Mouse (Mus musculus): ENCODE measurements around the gene 9130019O22Rik. TPM values are rescaled to one million over a fixed set of nuclear protein-coding genes. Genes with fewer than 3 reads are reported as not detected.
"Not testable (repeated sequence)": the region's sequence is repeated elsewhere in the genome, so short reads cannot be mapped to it uniquely, and the experiment has no call there.

9130019O22Rik gene
- polyA plus RNA-seq, 1 experiment = 6.4 TPM

DNA sequence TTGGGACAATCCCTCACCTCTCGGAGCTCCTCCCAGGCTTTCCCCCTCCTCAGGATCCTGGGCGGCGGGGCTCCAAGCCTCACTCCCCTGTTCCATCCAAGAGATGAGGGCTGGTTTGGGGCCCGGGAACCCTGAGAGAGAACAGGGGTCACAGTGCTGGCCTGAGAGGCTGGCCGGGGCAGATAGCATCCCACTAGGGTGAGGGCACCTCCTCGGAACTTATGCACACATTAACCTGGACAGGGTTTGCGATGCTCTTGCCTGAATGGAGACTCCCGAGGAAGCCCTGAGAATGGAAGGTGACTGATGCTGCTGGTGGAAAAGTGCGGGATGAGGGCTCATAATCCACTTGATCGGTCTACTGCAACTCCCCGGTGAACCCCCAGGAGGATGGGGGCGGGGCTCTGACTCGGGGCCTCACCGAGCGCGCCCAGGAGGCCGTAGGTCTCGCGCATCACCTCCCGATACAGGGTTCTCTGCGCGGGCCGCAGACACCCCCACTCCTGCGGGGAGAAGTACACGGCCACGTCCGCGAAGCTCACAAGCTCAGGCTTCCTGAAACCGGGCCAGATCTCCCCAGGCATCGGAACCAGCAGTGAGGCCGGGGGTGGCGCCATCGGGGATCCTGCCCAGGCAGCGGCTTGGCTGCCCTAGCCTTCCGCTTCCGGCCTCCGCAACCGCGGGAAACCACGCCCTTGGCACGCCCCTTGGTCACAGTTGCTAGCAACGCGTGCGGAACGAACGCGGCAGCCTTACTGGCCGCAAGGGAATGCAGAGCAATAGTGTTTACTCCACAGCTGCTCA lies 34.6 kb upstream of the 9130019O22Rik start, which contains the start of gene Zfp688:
Gene Zfp688, minus strand, starts transcription at position 681 of the 804 bp plus-strand sequence.
- Histone ChIP-seq H3K4me1 (replicated peaks; ENCODE audit: control insufficient read depth, insufficient read depth, low read length) (peaks cover 9% of the 10 kb centered on the region), H3K27ac (ENCODE audit: control insufficient read depth, insufficient read depth, low read length) (no peak within 1 kb of the TSS), H3K36me3 (ENCODE audit: control insufficient read depth, insufficient read depth, low read length) (no peaks in the 10 kb centered on the region), H3K4me3 (ENCODE audit: control insufficient read depth, insufficient read depth, low read length) (peak within 1 kb of the TSS; percentile 73), H3K27me3 (ENCODE audit: control insufficient read depth, insufficient read depth, low read length) (no peaks in the 10 kb centered on the region)
- DNase-seq = peak; percentile 98
- TF ChIP-seq POLR2A (IDR thresholded peaks at IDR 0.05; ENCODE audit: control insufficient read depth, extremely low read depth, insufficient read depth, low read length, poor library complexity) = peak; percentile 84
- TF ChIP-seq CTCF (IDR thresholded peaks at IDR 0.05; ENCODE audit: borderline replicate concordance, control insufficient read depth, extremely low read depth, insufficient read depth, low read length, poor library complexity) = 0 out of 2 replicates have a peak, but pooled peaks have one; percentile 49
- 3% methylated on average over 48 of the region's 48 CpGs for WGBS

DNA sequence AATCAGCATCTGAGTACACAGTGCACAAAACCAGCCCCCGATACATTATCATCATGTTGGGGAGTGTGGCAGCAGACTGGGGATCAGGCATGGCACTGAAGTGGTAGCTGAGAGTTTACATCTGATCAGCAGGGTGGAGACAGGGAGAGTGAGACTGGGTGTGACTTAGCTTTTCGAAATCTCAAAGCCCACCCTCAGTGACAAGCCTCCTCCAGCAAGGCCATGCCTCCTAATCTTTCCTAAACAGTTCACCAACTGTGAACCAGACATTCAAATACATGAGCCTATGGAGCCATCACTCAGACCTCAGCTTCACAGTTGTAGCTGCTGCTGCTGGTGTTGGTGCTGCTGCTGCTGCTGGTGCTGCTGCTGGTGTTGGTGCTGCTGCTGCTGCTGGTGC lies 24.5 kb upstream of the 9130019O22Rik start:
- H3K4me1 ChIP-seq (replicated peaks; ENCODE audit: control insufficient read depth, insufficient read depth, low read length) = peaks cover 2% of the 10 kb centered on the region; the same call in 1 of the 2 replicates
- 85% methylated on average over 2 of the region's 2 CpGs for WGBS
- no peaks in the 10 kb centered on the region for H3K27me3 ChIP-seq (ENCODE audit: control insufficient read depth, insufficient read depth, low read length)
- DNase-seq = no peak
- no peak overlapping the region for H3K4me3 ChIP-seq (ENCODE audit: control insufficient read depth, insufficient read depth, low read length)
- TF ChIP-seq CTCF (IDR thresholded peaks at IDR 0.05; ENCODE audit: borderline replicate concordance, control insufficient read depth, extremely low read depth, insufficient read depth, low read length, poor library complexity) = no peak
- TF ChIP-seq POLR2A (IDR thresholded peaks at IDR 0.05; ENCODE audit: control insufficient read depth, extremely low read depth, insufficient read depth, low read length, poor library complexity) = no peak
- H3K36me3 ChIP-seq (ENCODE audit: control insufficient read depth, insufficient read depth, low read length) = no peaks in the 10 kb centered on the region
- H3K27ac ChIP-seq (ENCODE audit: control insufficient read depth, insufficient read depth, low read length) = no peak overlapping the region

DNA sequence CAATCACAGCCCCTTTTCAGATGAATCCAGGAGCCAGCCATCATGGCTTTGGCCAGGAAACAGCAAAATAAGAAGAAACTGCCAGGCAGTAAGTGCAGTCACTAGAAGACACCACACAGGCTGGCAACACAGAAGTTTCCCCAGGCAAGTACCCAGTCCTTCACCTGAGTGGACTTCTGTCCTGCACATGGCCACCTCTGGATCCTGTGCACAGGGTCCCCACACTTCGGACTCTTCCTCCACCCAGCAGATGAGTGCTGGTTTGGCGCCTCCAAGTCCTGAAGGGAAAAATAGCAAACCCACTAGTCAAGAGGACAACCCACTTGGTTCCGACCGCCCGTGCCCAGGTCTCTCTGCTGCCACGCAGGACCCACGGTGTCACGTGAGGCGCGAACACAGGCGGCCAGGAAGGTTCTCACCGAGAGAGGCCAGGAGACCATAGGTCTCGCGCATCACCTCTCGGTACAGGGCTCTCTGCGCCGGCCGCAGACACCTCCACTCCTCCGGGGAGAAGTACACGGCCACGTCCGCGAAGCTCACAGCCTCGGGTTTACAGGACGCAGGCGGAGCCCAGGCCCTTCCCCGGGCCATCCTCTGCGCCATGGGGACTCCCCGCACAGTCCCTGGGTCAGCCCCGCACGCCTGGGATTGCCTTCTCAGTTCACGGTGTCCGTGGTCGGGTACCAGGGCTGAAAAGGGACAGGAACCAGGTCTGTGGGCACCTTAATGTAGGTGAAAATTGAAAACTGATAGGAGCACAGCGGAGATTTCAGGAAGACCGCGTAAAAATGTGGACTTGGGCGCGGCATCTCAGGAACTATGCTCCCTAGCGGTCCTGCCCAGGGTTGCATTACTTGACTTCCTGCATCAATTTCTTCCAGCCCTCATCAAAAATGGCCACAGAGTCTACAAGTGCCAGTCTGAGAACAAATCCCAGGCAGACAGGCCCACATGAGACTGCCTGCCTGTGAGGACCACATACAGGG lies 19.3 kb upstream of the 9130019O22Rik start, which contains the start of gene Zfp764:
Gene Zfp764, minus strand, starts transcription at position 821 of the 986 bp plus-strand sequence.
- H3K4me1 ChIP-seq (replicated peaks; ENCODE audit: control insufficient read depth, insufficient read depth, low read length); H3K36me3 ChIP-seq (ENCODE audit: control insufficient read depth, insufficient read depth, low read length); H3K27me3 ChIP-seq (ENCODE audit: control insufficient read depth, insufficient read depth, low read length): not testable (repeated sequence)
- peak within 1 kb of the TSS; percentile 85 for H3K4me3 ChIP-seq (ENCODE audit: control insufficient read depth, insufficient read depth, low read length)
- TF ChIP-seq CTCF (IDR thresholded peaks at IDR 0.05; ENCODE audit: borderline replicate concordance, control insufficient read depth, extremely low read depth, insufficient read depth, low read length, poor library complexity) (peak; percentile 33; the same call in 1 of the 2 replicates), POLR2A (IDR thresholded peaks at IDR 0.05; ENCODE audit: control insufficient read depth, extremely low read depth, insufficient read depth, low read length, poor library complexity) (peak; percentile 49; the same call in 1 of the 2 replicates)
- under 1% methylated on average over 40 of the region's 40 CpGs for WGBS
- peak within 1 kb of the TSS; percentile 4; the same call in 1 of the 2 replicates for H3K27ac ChIP-seq (ENCODE audit: control insufficient read depth, insufficient read depth, low read length)
- DNase-seq = peak; percentile 87

DNA sequence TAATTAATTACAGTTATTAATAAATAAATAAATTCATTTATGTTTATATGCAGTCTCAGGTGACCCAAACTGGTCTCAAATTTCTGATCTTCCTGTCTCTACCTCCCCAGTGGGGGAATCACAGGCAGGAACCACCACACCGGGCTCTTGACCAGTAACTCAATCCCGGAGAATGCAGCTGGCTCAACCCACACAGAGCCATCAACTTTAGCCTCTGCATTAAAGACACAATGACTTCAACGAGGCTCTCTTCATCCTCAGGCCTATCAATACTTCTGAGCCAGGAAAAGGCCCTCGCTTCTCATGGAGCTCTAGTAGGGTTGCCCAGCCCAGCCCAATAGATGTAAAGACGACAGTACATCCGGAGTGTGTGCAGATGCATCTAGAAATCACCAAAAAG lies 17.1 kb upstream of the 9130019O22Rik start:
- not testable (repeated sequence) for DNase-seq; H3K4me1 ChIP-seq (replicated peaks; ENCODE audit: control insufficient read depth, insufficient read depth, low read length); H3K4me3 ChIP-seq (ENCODE audit: control insufficient read depth, insufficient read depth, low read length); H3K27ac ChIP-seq (ENCODE audit: control insufficient read depth, insufficient read depth, low read length); H3K36me3 ChIP-seq (ENCODE audit: control insufficient read depth, insufficient read depth, low read length); H3K27me3 ChIP-seq (ENCODE audit: control insufficient read depth, insufficient read depth, low read length)
- 94% methylated on average over 6 of the region's 6 CpGs for whole genome bisulfite sequencing

- no peak for DNase-seq
- H3K4me1 ChIP-seq (replicated peaks; ENCODE audit: control insufficient read depth, insufficient read depth, low read length) = peaks cover 2% of the 10 kb centered on the region; the same call in 1 of the 2 replicates
- TF ChIP-seq POLR2A (IDR thresholded peaks at IDR 0.05; ENCODE audit: control insufficient read depth, extremely low read depth, insufficient read depth, low read length, poor library complexity) (no peak), CTCF (IDR thresholded peaks at IDR 0.05; ENCODE audit: borderline replicate concordance, control insufficient read depth, extremely low read depth, insufficient read depth, low read length, poor library complexity) (no peak)
- H3K27me3 ChIP-seq (ENCODE audit: control insufficient read depth, insufficient read depth, low read length) = no peaks in the 10 kb centered on the region
- no peaks in the 10 kb centered on the region for H3K36me3 ChIP-seq (ENCODE audit: control insufficient read depth, insufficient read depth, low read length)
- 72% methylated on average over 2 of the region's 2 CpGs for WGBS
- no peak overlapping the region for H3K4me3 ChIP-seq (ENCODE audit: control insufficient read depth, insufficient read depth, low read length)
- no peak overlapping the region for H3K27ac ChIP-seq (ENCODE audit: control insufficient read depth, insufficient read depth, low read length)
Observed at GRCm38 (mm10) chr7:127402980-127403379, 16.0 kb upstream of the 9130019O22Rik start.

DNA sequence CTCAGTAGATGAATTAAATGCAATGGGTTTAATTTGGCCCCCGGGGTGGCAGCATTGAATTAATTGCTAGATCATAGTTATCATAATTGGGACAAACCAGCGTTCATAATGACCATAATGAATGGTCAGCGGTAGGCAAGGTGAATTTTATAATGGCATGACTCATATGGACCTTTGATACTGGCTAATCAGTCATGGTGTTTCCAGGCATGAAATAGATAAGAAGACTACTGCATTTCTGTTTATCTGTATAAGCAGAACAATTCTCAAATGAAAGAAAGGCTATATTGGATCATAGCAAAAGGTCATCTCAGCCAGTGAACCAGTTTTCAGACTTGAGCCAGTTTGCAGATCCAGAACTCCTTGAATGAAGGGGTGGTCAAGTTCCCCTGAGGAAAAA lies 13.4 kb upstream of the 9130019O22Rik start:
- WGBS = 78% methylated on average over 3 of the region's 3 CpGs
- TF ChIP-seq CTCF (IDR thresholded peaks at IDR 0.05; ENCODE audit: borderline replicate concordance, control insufficient read depth, extremely low read depth, insufficient read depth, low read length, poor library complexity) = no peak
- TF ChIP-seq POLR2A (IDR thresholded peaks at IDR 0.05; ENCODE audit: control insufficient read depth, extremely low read depth, insufficient read depth, low read length, poor library complexity) = no peak
- no peak overlapping the region for H3K27ac ChIP-seq (ENCODE audit: control insufficient read depth, insufficient read depth, low read length)

More for the DNA sequence above, 13.4 kb upstream of the 9130019O22Rik start:
- Histone ChIP-seq H3K27me3 (ENCODE audit: control insufficient read depth, insufficient read depth, low read length) (no peaks in the 10 kb centered on the region), H3K36me3 (ENCODE audit: control insufficient read depth, insufficient read depth, low read length) (no peaks in the 10 kb centered on the region), H3K4me1 (replicated peaks; ENCODE audit: control insufficient read depth, insufficient read depth, low read length) (no peaks in the 10 kb centered on the region), H3K4me3 (ENCODE audit: control insufficient read depth, insufficient read depth, low read length) (no peak overlapping the region)
- no peak for DNase-seq
